Comparison of ENCODE assay signal across 12 mouse cellular contexts in genomic region chr17:40896863-40897262, GRCm38 (mm10). TPM values are rescaled to one million over a fixed set of nuclear protein-coding genes. Genes with fewer than 3 reads are reported as not detected.
DNase-seq lines count a peak whose midpoint lies in the region; ATAC-seq and TF ChIP-seq lines count a peak whose summit lies in the region.
"Had no signal": no experiment of that assay in that cellular context is flagged by ENCODE, and none has a peak within 500 bp of the region (broad histone marks: within the 10 kb centered on the region; RNA-seq: fewer than 3 reads in every experiment).

No protein-coding gene starts in this region.

- no peaks in the 10 kb centered on the region for H3K9me3 ChIP-seq in heart, postnatal 0 days (replicated peaks; ENCODE audit: control insufficient read depth, low read length)
- H3K9me3 ChIP-seq in midbrain, embryonic 11.5 days (ENCODE audit: control insufficient read depth, low read length), result no peaks in the 10 kb centered on the region
- H3K9me3 ChIP-seq in midbrain, embryonic 13.5 days, result no peaks in the 10 kb centered on the region
- H3K9me3 ChIP-seq in embryonic facial prominence, embryonic 14.5 days (ENCODE audit: control insufficient read depth, low read length), result no peaks in the 10 kb centered on the region

- H3K4me3 ChIP-seq in heart, postnatal 0 days (ENCODE audit: low read depth, low read length), result no peak overlapping the region
- no peak overlapping the region for H3K4me3 ChIP-seq in midbrain, embryonic 11.5 days (ENCODE audit: low read depth, low read length)
- no peak overlapping the region for H3K4me3 ChIP-seq in midbrain, embryonic 13.5 days (replicated peaks)
- H3K4me3 ChIP-seq in embryonic facial prominence, embryonic 14.5 days (ENCODE audit: low read depth, low read length), result no peak overlapping the region

- peak; percentile 28 for DNase-seq in heart, postnatal 0 days (ENCODE audit: low spot score)
- no peak for DNase-seq in heart, postnatal 36 days
- peak; percentile 85 for DNase-seq in midbrain, embryonic 11.5 days (ENCODE audit: low spot score, missing footprints)
- DNase-seq in embryonic facial prominence, embryonic 14.5 days (ENCODE audit: low spot score), result peak; percentile 30
- peak; percentile 56 for DNase-seq in retina, postnatal 1 day
- DNase-seq in ovary, postnatal 14 days (ENCODE audit: low spot score), result no peak
- DNase-seq in thymus, postnatal 14 days, result no peak
- DNase-seq: kidney, postnatal 4 days had no signal

- 60% methylated on average over 1 of the region's 1 CpGs for WGBS in heart, postnatal 0 days
- WGBS in midbrain, embryonic 11.5 days, result 78% methylated on average over 1 of the region's 1 CpGs
- 64% methylated on average over 1 of the region's 1 CpGs for WGBS in midbrain, embryonic 13.5 days
- 56% methylated on average over 1 of the region's 1 CpGs for WGBS in embryonic facial prominence, embryonic 14.5 days

- intact Hi-C loops in heart, postnatal 36 days (cut with DNase I), result loop anchor here (1.0 to 2.0 kb wide), 2 partner anchors 60 to 72 kb away; no protein-coding TSS in a partner anchor

- no peak overlapping the region for H3K9ac ChIP-seq in heart, postnatal 0 days (replicated peaks; ENCODE audit: low read depth, low read length)
- no peak overlapping the region for H3K9ac ChIP-seq in midbrain, embryonic 11.5 days (ENCODE audit: low read length)
- H3K9ac ChIP-seq in midbrain, embryonic 13.5 days (replicated peaks), result no peak overlapping the region
- no peak overlapping the region for H3K9ac ChIP-seq in embryonic facial prominence, embryonic 14.5 days (ENCODE audit: low read depth, low read length)

- H3K27ac ChIP-seq in heart, postnatal 0 days (ENCODE audit: low read depth), result no peak overlapping the region
- no peak overlapping the region for H3K27ac ChIP-seq in midbrain, embryonic 11.5 days (ENCODE audit: low read depth, low read length)
- H3K27ac ChIP-seq in midbrain, embryonic 13.5 days, result no peak overlapping the region
- no peak overlapping the region for H3K27ac ChIP-seq in embryonic facial prominence, embryonic 14.5 days (replicated peaks; ENCODE audit: low read depth, low read length)

- TF ChIP-seq CTCF in heart, postnatal 0 days (IDR thresholded peaks at IDR 0.05; ENCODE audit: low read depth), result peak; percentile 63

- no peaks in the 10 kb centered on the region for H3K4me1 ChIP-seq in heart, postnatal 0 days (ENCODE audit: control insufficient read depth, insufficient read depth)
- no peaks in the 10 kb centered on the region for H3K4me1 ChIP-seq in midbrain, embryonic 11.5 days (ENCODE audit: control insufficient read depth, insufficient read depth, low read length)
- no peaks in the 10 kb centered on the region for H3K4me1 ChIP-seq in midbrain, embryonic 13.5 days (replicated peaks)
- no peaks in the 10 kb centered on the region for H3K4me1 ChIP-seq in embryonic facial prominence, embryonic 14.5 days (ENCODE audit: control insufficient read depth, insufficient read depth, low read length)

- no peaks in the 10 kb centered on the region for H3K36me3 ChIP-seq in heart, postnatal 0 days (replicated peaks; ENCODE audit: control insufficient read depth, insufficient read depth, low read length)
- H3K36me3 ChIP-seq in midbrain, embryonic 11.5 days (ENCODE audit: control insufficient read depth, insufficient read depth, low read length), result no peaks in the 10 kb centered on the region
- H3K36me3 ChIP-seq in midbrain, embryonic 13.5 days, result no peaks in the 10 kb centered on the region
- no peaks in the 10 kb centered on the region for H3K36me3 ChIP-seq in embryonic facial prominence, embryonic 14.5 days (ENCODE audit: control insufficient read depth, insufficient read depth, low read length)

- H3K27me3 ChIP-seq in heart, postnatal 0 days (ENCODE audit: control insufficient read depth, insufficient read depth, low read length), result no peaks in the 10 kb centered on the region
- no peaks in the 10 kb centered on the region for H3K27me3 ChIP-seq in midbrain, embryonic 11.5 days (ENCODE audit: control insufficient read depth, insufficient read depth, low read length)
- no peaks in the 10 kb centered on the region for H3K27me3 ChIP-seq in midbrain, embryonic 13.5 days
- no peaks in the 10 kb centered on the region for H3K27me3 ChIP-seq in embryonic facial prominence, embryonic 14.5 days (replicated peaks; ENCODE audit: control insufficient read depth, insufficient read depth, low read length)

- no peak for TF ChIP-seq EP300 in heart, postnatal 0 days (IDR thresholded peaks at IDR 0.05; ENCODE audit: low read depth)

- no peak for ATAC-seq in heart, postnatal 0 days (ENCODE audit: insufficient read depth, low read depth)
- 0 out of 2 replicates have a peak, but pooled peaks have one; percentile 69 for ATAC-seq in midbrain, embryonic 11.5 days (ENCODE audit: low FRiP score)
- ATAC-seq in midbrain, embryonic 13.5 days, result no peak
- ATAC-seq in embryonic facial prominence, embryonic 14.5 days (ENCODE audit: low read depth), result no peak

- no peak overlapping the region for H3K4me2 ChIP-seq in heart, postnatal 0 days (ENCODE audit: low read depth, low read length)
- H3K4me2 ChIP-seq in midbrain, embryonic 11.5 days, result no peak overlapping the region
- no peak overlapping the region for H3K4me2 ChIP-seq in midbrain, embryonic 13.5 days (replicated peaks)
- H3K4me2 ChIP-seq in embryonic facial prominence, embryonic 14.5 days (ENCODE audit: low read depth, low read length), result no peak overlapping the region

RNA-seq across cellular contexts. Expression of gene 9130008F23Rik, which starts 16.5 kb away (rescaled TPM):
- total RNA-seq in heart, postnatal 0 days (2014; rRNA removed; ENCODE audit: low replicate concordance), result 2.4 and 3.8 TPM in 2 replicates
- 1.2 and 1.3 TPM in 2 replicates for polyA plus RNA-seq in heart, postnatal 0 days (2015; fragmentation: Nextera tagmentation; extraction: Ambion mirVana)
- under 1 TPM; 0.30 to 0.53 TPM for total RNA-seq in heart, postnatal 36 days (2021)
- polyA plus RNA-seq in midbrain, embryonic 11.5 days (2014; fragmentation: Nextera tagmentation; extraction: Ambion mirVana), result 0.61 and 0.62 TPM in 2 replicates
- polyA plus RNA-seq in midbrain, embryonic 13.5 days (2015; fragmentation: Nextera tagmentation; extraction: Ambion mirVana), result 0.24 and 0.32 TPM in 2 replicates
- 1.1 and 1.6 TPM in 2 replicates for polyA plus RNA-seq in embryonic facial prominence, embryonic 14.5 days (2014; fragmentation: Nextera tagmentation; extraction: Ambion mirVana)
- total RNA-seq: neutrophil, adult 5-6 weeks had no signal

RNA-seq across cellular contexts. Expression of gene Glyatl3, which starts 17.3 kb away (rescaled TPM):
- total RNA-seq in heart, postnatal 0 days (2014; rRNA removed; ENCODE audit: low replicate concordance), result not detected in 2 replicates
- not detected in 2 replicates for polyA plus RNA-seq in heart, postnatal 0 days (2015; fragmentation: Nextera tagmentation; extraction: Ambion mirVana)
- total RNA-seq in heart, postnatal 36 days (2021), result not detected
- not detected in 2 replicates for polyA plus RNA-seq in midbrain, embryonic 11.5 days (2014; fragmentation: Nextera tagmentation; extraction: Ambion mirVana)
- not detected in 2 replicates for polyA plus RNA-seq in midbrain, embryonic 13.5 days (2015; fragmentation: Nextera tagmentation; extraction: Ambion mirVana)
- polyA plus RNA-seq in embryonic facial prominence, embryonic 14.5 days (2014; fragmentation: Nextera tagmentation; extraction: Ambion mirVana), result 0.35 and 0.48 TPM in 2 replicates
- total RNA-seq: heart, adult 18-20 months; neutrophil, adult 5-6 weeks had no signal
- polyA plus RNA-seq: liver, embryonic 16.5 days had no signal

RNA-seq across cellular contexts. Expression of gene Mut, which starts 37.6 kb away (rescaled TPM):
- 42.3 and 66.6 TPM in 2 replicates for total RNA-seq in heart, postnatal 0 days (2014; rRNA removed; ENCODE audit: low replicate concordance)
- polyA plus RNA-seq in heart, postnatal 0 days (2015; fragmentation: Nextera tagmentation; extraction: Ambion mirVana), result 46.8 and 46.9 TPM in 2 replicates
- total RNA-seq in heart, postnatal 36 days (2021), result 100 to 1,000 TPM; 146 to 162 TPM
- polyA plus RNA-seq in midbrain, embryonic 11.5 days (2014; fragmentation: Nextera tagmentation; extraction: Ambion mirVana), result 30.1 and 31.2 TPM in 2 replicates
- polyA plus RNA-seq in midbrain, embryonic 13.5 days (2015; fragmentation: Nextera tagmentation; extraction: Ambion mirVana), result 21.0 and 22.5 TPM in 2 replicates
- polyA plus RNA-seq in embryonic facial prominence, embryonic 14.5 days (2014; fragmentation: Nextera tagmentation; extraction: Ambion mirVana), result 35.8 and 36.1 TPM in 2 replicates

RNA-seq across cellular contexts. Expression of gene Cenpq, which starts 38.0 kb away (rescaled TPM):
- total RNA-seq in heart, postnatal 0 days (2014; rRNA removed; ENCODE audit: low replicate concordance), result 3.1 and 8.3 TPM in 2 replicates
- 10.7 and 11.3 TPM in 2 replicates for polyA plus RNA-seq in heart, postnatal 0 days (2015; fragmentation: Nextera tagmentation; extraction: Ambion mirVana)
- total RNA-seq in heart, postnatal 36 days (2021), result 1 to 10 TPM; 5.3 to 5.7 TPM
- 44.1 and 47.8 TPM in 2 replicates for polyA plus RNA-seq in midbrain, embryonic 11.5 days (2014; fragmentation: Nextera tagmentation; extraction: Ambion mirVana)
- 15.5 and 16.0 TPM in 2 replicates for polyA plus RNA-seq in midbrain, embryonic 13.5 days (2015; fragmentation: Nextera tagmentation; extraction: Ambion mirVana)
- polyA plus RNA-seq in embryonic facial prominence, embryonic 14.5 days (2014; fragmentation: Nextera tagmentation; extraction: Ambion mirVana), result 18.9 and 24.6 TPM in 2 replicates

Comparison
In these comparisons a context has a peak if more than half of its experiments do, and no peak if none do; other contexts are left out.
1. DNase-seq: peak in heart, postnatal 0 days (single experiment), midbrain, embryonic 11.5 days (single experiment), embryonic facial prominence, embryonic 14.5 days (single experiment) and retina, postnatal 1 day (single experiment); none in heart, postnatal 36 days (0 of 2), ovary, postnatal 14 days (single experiment) and thymus, postnatal 14 days (single experiment).